Mouse (Mus musculus) hematopoietic stem cell, adult 5-6 weeks (primary cell): ENCODE measurements around the gene Adgrl3. TPM values are rescaled to one million over a fixed set of nuclear protein-coding genes. Genes with fewer than 3 reads are reported as not detected.
A peak's percentile ranks its signal among the peaks of the same experiment; 100 is the strongest.

Source experiments
- ATAC-seq, 2 experiments: fragments of 125-278 bp in 1 of 2; replicated peaks in 1 of 2; 2 replicates each; pipeline ENCODE4 v1.8.0; 2016 to 2017; ENCODE audit warnings: inconsistent platforms in 2 of 2, mild to moderate bottlenecking in 2 of 2, moderate number of reproducible peaks in 2 of 2, low read depth in 1 of 2, moderate TSS enrichment in 1 of 2; ENCODE audit not compliant: low FRiP score in 2 of 2, poor library complexity in 2 of 2, severe bottlenecking in 2 of 2, insufficient read depth in 1 of 2, low TSS enrichment in 1 of 2
- total RNA-seq: library from RNA; stranded (forward); fragments of 172-1452, 232-1000 nt; gene quantifications from 2 replicates; pipeline ENCODE4 v1.2.3, GENCODE M21; 2017

Gene Adgrl3
- total RNA-seq, 1 experiment from 2014 or later = not detected

DNA sequence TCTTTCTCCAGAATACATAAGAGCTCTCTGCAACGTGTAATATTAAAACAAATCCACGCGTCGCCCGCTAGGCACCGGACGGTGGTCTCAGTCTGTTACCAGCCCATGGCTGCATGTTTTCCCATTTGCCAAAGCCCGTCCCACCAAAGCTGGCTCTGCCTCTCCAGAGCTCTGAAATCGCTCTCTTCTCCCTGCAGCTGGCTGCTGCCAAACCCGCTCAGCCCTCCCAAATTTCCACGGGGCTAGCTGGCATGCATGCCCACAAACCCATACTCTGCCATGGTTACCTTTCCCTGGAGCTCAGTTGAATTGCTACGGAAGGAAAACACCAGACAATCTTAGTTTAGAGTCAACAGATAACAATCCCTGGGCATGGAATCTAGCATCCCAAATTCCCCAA lies 139.1 kb downstream of the Adgrl3 start:
- no peak for ATAC-seq

DNA sequence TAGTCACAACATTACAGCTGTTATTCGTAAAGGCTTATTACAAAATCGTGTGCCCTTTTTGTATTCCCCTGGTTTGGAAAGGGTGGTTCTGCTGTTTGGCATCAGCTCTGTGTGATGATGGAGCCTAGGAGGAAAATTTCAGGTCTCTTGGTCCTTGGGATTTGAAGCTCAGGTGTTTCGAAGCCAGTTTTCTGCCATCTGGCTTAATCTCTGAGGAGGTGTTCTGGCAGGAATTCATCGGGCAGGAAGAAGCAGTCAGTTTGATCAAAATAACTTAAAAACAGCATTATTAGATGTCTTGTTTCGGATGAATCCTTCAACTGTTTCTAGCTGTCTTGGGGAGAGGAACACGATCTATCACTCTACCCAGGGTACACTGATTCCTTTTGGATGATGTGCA lies 140.5 kb downstream of the Adgrl3 start:
- no peak for ATAC-seq

DNA sequence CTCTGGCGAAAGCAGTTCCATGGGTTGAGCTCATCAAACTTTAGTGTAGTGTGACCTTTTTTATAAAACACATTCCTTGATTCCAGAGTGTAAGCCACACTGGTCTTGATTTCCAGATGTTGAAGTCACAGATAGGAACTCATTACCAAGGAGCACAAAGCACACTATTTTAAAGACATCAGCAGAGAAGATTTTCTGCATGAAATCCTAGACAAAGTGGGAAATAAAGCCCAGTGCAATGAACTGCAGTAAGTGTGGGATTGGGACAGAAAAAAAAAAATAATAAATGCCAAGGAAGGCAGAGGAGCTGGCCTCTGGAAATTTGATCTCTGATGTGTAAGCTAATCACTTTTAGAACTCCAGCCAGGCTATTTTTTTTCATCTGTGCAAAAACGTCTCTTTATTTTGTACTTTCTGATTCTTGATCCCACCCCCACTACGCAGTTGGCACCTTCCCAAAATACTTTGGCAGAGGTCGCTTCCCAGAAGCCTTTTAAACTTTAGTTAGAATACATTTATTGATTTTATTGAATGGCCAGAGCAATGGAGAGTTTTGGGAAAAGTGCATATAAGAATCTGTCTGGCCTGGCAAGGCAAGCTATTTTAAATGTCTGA lies 169.0 kb downstream of the Adgrl3 start:
- ATAC-seq = no peak

DNA sequence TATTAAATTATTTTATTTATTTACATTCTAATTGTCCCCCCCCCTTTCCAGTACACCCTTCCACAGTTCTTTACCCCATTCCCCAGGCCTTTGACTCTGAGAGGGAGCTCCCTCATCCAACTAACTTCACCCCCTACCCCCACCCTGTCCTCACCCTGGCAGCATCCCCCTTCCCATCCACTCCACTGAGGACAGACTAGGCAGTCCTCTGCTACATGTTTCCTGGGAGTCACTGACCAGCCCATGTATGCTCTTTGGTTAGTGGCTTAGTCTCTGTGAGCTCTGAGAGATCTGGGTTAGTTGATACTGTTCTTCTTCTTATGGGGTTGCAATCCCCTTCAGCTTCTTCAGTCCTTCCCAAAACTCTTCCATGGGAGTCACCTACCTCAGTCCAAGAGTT lies 180.4 kb downstream of the Adgrl3 start:
- ATAC-seq = no peak

DNA sequence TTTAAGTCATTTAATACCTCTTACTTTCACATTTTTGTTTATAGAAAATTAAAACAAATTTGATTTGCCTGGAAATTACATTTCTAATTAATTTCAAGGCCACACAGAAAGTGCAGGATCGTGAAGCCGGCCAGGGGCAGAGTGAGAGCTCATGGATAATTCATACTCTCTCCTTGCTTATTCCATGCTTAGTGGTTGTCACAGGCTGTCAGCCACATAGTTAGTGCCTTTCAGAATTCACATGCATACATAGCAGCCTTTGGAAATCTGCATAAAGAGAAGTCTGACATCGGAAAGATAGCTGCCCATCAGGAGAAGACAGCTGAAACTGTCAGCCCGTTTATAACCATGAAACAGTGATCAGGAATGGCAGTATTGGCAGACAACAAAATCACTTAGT lies 181.9 kb downstream of the Adgrl3 start:
- no peak for ATAC-seq

DNA sequence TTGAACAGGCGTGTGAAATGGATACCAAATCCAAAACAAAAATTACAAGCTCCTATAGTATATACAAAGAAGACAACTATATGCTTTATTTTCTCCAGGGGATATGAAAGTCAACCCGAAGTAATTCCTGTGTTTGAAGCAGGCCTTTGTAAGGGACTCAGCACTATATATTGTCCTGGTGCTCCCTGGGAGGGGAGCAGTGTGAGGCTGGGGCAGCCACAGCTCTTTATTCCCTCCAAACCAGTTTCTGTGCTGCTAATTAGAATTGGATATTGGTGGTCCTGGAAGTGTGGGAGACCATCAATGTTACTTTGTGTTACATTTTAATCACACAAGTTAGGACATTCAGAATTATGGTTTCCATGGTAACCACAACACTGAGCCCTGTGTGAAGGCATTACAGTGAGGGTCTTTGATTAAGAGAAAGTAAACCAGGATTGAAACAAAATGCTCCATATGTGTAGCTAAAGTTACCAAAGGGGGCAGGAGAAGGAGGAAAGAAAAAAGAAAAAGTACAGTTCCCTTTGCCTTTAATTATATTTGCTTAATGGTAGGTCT lies 198.6 kb downstream of the Adgrl3 start:
- no peak for ATAC-seq

DNA sequence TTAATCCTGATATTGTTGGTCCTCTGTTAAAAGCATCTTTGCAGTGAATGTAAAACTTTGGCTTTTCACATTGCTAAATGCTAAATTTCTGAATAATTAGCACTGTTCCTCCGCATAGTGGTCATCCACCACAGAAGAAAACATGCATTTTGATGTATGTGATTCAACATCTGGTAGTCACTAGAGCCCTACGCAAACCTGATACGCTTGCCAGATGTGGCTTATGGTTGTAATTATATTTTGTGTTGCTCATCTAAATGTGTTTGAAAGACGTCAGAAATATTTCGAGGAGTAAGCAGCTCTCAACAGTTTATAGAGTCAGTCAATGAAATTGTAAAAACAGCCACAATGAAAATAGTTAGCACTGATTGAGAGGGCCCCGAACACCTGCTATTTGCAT lies 204.5 kb downstream of the Adgrl3 start:
- no peak for ATAC-seq

DNA sequence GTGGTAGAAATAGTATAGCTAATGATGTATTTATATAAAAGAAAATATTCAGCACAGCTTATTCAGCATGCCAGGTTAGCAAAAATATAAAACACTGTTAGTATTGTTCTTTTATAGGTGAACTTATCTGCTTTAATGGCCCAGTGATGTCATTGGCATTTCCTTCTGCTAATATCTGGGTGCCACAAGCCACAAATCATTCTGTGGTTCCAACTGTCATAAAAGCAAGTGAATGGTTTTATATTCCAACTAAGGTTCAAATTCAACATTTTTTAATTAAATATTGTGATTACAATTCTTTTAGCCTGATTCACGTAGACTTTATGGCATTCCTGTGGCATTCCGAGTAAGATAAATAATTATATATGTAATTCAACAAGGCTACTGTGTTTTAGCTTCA lies 205.5 kb downstream of the Adgrl3 start:
- peak; percentile 27 to 48; a peak in 1 of 4 replicates for ATAC-seq

DNA sequence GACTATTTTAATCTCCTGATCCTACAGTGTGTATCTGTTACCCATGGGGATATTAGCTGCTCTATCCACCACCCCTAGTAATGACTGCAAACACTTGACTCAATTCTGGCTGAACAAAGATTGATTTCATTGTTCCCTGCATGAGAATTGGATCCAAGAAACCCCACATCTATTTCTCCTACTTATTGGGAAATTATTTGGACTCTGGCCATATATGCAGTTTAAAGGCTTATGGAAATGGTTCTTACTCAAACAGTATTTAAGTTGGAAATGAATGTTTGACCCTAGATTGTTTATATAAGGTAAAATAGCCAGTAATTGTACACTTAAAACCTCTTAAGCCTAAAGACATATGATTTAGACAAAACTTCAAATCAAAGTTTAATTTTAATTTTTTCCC lies 207.3 kb downstream of the Adgrl3 start:
- ATAC-seq = no peak

DNA sequence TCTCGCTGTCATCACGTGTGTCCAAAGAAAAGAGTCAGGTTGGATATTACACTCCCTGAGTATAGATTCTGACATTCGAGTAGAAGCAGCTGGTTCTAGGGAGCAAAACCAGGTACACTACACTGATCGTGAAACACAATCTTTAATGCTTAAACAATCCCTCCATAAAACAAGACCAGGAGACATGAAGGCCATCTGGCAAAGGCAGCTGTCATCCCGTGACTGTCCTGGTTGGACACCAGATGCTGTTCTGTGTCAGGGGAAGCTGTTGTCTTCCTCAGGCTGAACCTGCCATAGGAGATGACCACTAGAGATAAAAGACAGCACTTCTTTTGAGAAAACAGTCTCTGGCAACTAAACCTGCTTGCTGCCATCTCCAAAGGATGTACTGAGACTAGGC lies 228.8 kb downstream of the Adgrl3 start:
- ATAC-seq = no peak

DNA sequence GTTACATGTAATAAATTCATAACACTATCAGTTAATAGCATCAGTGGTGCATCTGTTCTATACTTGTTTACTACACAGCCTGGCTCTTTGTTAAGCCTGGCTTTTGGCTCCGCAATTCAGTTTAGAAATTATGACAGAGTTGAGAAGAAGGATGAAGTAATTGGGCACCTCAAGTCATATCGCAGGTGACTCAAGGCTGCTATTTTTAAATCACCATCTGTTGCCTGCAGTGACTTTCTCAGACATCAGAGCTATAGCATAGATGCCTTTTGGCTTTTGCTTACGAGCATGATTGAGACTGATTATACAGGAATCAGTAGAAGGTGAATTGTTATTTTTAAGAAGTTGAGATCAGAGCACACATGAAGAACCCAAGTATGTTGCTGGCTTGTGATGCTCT lies 236.2 kb downstream of the Adgrl3 start:
- ATAC-seq = no peak

DNA sequence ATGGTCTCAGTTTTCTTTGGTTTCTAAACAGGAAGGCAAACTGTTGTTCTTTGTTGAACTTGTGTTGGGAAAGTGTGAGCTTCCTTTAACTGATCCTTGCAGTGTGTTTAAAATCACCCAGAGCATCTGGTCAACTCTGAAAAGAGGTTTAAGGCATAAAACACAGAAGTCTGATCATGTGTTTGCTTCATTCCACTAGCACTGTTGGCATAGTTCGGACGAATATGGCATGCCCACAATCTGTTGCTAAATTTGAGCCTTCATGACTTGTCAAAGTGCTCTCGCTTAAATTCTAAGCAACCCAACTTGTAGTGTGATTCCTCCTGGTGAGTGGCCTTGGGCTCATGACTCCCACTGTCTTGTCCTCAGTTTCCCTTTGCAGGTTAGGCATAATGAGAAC lies 249.8 kb downstream of the Adgrl3 start:
- ATAC-seq = no peak

DNA sequence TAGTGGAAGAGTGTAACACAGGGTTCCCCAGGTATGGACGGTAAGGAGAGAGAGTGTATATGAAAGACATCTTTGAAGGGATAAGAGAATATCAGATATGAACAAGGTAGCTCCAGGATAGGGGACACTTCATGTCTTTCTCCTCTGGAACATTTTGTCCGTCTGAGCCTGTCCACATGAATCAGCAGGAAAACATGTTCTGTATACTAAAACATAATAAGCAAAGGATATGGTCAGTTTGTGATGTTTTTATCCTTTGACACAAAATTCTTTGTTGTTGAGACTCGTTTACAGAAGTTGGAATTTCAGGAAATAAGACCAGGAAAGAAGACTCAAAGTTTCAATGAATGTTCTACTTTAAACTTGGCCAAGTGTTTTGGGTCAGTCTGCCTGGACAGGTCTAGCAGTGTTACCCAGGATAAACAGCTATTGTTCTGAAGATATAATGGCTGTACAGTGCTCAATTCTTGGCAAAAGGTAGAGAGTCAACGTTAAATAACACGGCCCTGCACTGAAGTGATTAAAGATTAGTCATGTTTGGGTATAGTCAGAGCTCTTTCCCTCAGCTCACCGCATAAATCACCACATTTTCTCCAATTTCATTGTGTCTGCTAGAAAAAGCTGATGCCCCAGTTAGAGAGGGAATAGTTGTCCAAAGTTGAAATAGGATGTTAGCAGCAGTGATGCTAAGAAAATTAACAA lies 255.6 kb downstream of the Adgrl3 start:
- ATAC-seq = no peak

DNA sequence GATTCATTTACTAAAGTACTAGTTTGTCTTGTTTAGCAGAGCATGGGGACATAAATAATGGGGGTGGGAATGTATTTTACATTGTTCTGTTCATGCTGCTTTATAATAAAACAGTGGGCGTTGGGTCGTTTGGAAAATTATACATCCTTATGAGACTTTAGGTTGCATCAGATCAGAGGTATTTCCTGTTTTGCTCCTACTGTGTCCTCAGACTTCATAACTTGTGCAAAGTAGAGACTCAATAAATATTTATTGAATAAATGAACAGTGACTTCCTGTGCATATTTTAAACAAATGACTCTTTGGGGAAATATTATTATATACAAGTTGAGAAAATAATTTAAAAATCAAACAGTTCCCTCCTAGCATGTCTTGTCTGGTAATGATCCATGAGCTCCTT lies 259.3 kb downstream of the Adgrl3 start:
- no peak for ATAC-seq

DNA sequence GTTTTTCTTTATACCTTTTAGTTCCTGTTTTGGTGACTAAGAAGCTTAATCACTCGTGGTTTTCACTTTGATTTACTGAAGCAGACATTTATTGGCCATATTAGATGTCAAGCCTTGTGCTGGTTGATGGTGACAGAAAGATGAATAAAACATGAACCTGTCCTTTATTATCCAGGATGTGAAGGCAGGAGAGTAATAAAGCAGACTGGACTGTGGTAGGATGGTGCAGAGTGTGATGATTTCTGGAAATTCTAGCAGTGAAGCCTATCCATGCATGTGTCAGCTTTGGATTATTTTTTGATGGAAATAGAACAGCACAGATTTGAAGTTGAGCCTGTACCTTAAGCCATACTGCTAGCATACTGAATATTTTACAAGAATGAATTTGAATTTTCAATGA lies 265.7 kb downstream of the Adgrl3 start:
- no peak for ATAC-seq

DNA sequence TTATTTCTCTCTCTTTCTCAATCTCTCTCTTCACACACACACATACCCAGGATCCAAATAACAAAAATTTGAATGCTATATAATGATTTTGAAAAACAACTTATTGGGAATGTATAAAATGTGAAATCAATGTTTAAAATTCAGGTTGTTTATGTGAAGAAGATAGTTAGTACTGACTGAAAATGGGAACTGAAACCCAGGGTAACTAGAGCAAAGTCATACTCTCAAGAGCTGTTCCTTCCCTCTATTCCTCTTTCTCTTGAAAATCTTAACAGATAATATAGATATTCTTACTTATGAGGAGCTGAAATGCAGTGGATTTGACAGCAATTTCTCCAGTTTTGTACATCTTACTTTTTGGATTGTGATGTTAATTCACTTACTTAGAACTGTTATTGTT lies 281.9 kb downstream of the Adgrl3 start:
- ATAC-seq = no peak

DNA sequence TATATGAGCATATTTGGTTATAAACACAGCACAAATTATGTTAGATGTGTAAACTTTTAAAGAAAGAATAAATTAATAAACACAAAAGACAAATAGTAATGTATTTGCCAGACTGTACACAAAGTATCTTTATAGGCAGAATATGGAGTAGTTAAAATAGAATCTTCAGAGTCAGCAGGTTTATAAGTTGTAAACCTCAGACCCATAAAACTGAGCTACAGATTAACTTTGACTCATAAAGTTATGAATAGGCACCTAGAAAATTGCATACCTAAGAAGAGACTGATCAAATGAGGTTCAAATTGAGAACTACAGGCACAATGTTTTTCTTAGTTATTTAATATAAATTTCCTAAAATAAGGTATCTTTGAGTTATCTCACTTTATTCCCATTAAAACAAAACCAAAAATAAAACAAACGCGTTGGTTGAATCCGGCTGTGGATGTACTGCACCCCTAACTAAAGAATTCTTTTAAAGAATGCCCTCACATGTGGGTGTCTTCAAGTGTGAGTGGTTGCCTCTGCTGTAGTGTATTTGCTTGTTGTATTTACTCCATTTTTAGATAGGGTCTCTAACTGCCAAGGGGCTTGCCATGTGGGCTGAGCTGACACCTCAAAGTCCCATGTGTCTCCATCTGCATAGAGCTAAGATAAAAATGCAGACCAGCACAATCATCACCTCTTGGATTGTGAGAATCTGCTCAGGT lies 297.6 kb downstream of the Adgrl3 start:
- ATAC-seq = no peak

DNA sequence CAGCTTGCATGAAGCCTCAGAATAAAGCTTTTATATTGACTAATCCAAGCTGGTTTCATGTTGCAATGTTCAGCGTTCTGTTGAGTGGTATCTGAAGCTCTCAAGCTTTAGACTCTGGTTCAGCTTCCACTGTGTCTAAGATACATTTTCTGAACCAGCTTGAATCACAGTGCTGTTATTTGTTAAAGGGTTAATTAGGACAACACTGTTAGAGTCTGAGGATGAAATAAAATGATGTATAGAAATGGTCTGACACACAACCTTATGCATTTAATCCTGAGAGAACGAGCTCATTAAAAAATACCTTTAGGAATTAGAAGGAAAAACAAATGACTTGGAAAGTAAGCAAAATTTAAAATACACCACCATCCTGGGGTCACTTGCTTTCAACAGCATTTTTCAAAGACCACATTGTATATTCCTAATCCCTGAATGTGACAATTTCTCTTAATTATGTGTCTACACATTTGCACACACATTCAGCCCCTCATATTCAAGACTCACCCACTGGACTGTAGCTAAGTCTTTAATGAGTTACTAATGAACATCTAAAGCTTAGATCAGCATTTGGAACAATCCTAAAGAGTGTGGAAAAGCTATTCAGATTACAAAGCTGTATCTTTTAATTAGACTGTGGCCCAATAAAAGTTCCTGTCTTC lies 301.5 kb downstream of the Adgrl3 start:
- ATAC-seq = no peak
